Mouse (Mus musculus) olfactory bulb, adult 2 months (tissue): ENCODE measurements around the gene Gng2.

Experiments
- CTCF ChIP-seq: fragments of 200-500 bp; IDR thresholded peaks from 2 replicates; pipeline ENCODE4 v1.5.1; 2012; ENCODE audit warnings: low read depth, mild to moderate bottlenecking, low read length, moderate library complexity; ENCODE audit not compliant: insufficient read depth
- POLR2A ChIP-seq: fragments of 200-500 bp; IDR thresholded peaks from 2 replicates; pipeline ENCODE4 v1.6.1; 2012; ENCODE audit warnings: mild to moderate bottlenecking, low read depth, low read length, moderate library complexity; ENCODE audit not compliant: insufficient read depth

GRCm38 (mm10) chr14:19839600-19840332, 137.7 kb downstream of the Gng2 start:
- peak; percentile 60; the same call in 1 of the 2 replicates for TF ChIP-seq CTCF
- no peak for TF ChIP-seq POLR2A
